Mouse (Mus musculus) embryonic fibroblast, embryonic 13.5 days (primary cell): ENCODE measurements around the gene Zfp991. TPM values are rescaled to one million over a fixed set of nuclear protein-coding genes. Genes with fewer than 3 reads are reported as not detected.
"Not testable (repeated sequence)": the region's sequence is repeated elsewhere in the genome, so short reads cannot be mapped to it uniquely, and the experiment has no call there.

Experiments used
- H3K27ac ChIP-seq: 2 replicates; pipeline ENCODE4 v1.5.1; 2012; ENCODE audit warnings: low read length, control low read depth, inconsistent platforms; ENCODE audit not compliant: insufficient read depth
- H3K4me1 ChIP-seq: 2 replicates; pipeline ENCODE4 v1.6.1; 2011; ENCODE audit warnings: low read length; ENCODE audit not compliant: control insufficient read depth, insufficient read depth
- H3K4me3 ChIP-seq: 2 replicates; pipeline ENCODE4 v1.5.1; 2011; ENCODE audit warnings: mild to moderate bottlenecking, control low read depth, low read length; ENCODE audit not compliant: insufficient read depth
- polyA plus RNA-seq: library from polyadenylated mRNA; stranded (reverse); fragments of >200 nt; gene quantifications from 2 replicates; pipeline ENCODE4 v1.2.4, GENCODE M21; 2011; ENCODE audit warnings: low read depth; ENCODE audit not compliant: missing spikeins, insufficient read length

The Zfp991 gene
- polyA plus RNA-seq, 1 experiment = 20.2 TPM

DNA sequence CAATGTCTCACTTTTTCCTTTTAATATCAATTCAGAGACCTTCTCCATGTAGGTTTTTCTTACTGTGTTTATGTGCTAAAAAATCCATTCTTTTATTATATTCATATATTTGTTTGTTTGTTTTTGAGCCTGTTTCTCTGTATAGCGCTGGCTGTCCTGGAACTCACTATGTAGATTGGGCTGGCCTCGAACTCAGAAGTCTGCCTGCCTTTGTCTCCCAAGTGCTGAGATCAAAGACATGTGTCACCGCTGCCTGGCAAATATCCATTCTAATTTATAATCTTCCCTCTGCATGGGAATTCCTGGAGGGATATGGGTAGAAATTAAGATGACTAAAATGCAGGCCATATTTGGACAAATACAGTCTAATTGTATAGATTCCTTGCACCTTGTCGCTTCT, 85.8 kb downstream of the Zfp991 start:
- H3K27ac ChIP-seq, H3K4me1 ChIP-seq, H3K4me3 ChIP-seq: not testable (repeated sequence)

DNA sequence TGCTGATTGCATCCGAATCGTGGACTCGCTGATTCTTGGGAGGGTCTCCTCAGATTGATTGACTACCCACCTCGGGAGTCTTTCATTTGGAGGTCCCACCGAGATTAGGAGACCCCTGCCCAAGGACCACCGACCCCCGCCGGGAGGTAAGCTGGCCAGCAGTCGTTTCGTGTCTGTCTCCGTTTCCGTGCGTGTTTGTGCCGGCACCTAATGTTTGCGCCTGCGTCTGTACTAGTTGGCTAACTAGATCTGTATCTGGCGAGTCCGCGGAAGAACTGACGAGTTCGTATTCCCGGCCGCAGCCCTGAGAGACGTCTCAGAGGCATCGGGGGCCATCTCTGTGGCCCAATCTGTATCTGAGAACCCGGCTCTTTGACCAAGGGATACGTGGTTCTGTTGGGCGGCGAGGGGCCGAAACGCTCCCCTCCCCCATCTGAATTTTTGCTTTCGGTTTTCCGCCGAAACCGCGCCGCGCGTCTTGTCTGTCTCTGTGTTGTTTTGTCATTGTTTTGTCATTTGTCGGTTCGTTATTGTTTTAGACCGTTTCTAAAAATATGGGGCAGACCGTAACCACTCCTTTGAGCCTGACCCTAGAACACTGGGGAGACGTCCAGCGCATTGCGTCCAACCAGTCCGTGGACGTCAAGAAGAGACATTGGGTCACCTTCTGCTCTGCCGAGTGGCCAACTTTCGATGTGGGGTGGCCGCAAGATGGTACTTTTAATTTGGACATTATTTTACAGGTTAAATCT, 87.7 kb downstream of the Zfp991 start:
- not testable (repeated sequence) for H3K4me1 ChIP-seq, H3K27ac ChIP-seq
- H3K4me3 ChIP-seq = peak overlapping the region; percentile 21; the same call in 1 of the 2 replicates

DNA sequence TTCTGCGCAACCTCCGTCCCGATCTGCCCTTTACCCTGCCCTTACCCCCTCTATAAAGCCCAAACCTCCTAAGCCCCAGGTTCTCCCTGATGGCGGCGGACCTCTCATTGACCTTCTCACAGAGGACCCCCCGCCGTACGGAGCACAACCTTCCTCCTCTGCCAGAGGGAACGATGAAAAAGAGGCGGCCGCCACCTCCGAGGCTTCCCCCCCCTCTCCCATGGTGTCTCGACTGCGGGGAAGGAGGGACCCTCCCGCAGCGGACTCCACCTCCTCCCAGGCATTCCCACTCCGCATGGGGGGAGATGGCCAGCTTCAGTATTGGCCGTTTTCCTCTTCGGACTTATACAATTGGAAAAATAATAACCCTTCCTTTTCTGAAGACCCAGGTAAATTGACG, 88.4 kb downstream of the Zfp991 start:
- H3K4me3 ChIP-seq, H3K27ac ChIP-seq, H3K4me1 ChIP-seq: not testable (repeated sequence)

DNA sequence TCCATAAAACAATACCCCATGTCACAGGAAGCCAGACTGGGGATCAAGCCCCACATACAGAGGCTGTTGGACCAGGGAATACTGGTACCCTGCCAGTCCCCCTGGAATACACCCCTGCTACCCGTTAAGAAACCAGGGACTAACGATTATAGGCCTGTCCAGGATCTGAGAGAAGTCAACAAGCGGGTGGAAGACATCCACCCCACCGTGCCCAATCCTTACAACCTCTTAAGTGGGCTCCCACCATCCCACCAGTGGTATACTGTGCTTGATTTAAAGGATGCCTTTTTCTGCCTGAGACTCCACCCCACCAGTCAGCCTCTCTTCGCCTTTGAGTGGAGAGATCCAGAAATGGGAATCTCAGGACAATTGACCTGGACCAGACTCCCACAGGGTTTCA, 90.2 kb downstream of the Zfp991 start:
- H3K27ac ChIP-seq, H3K4me1 ChIP-seq, H3K4me3 ChIP-seq: not testable (repeated sequence)

DNA sequence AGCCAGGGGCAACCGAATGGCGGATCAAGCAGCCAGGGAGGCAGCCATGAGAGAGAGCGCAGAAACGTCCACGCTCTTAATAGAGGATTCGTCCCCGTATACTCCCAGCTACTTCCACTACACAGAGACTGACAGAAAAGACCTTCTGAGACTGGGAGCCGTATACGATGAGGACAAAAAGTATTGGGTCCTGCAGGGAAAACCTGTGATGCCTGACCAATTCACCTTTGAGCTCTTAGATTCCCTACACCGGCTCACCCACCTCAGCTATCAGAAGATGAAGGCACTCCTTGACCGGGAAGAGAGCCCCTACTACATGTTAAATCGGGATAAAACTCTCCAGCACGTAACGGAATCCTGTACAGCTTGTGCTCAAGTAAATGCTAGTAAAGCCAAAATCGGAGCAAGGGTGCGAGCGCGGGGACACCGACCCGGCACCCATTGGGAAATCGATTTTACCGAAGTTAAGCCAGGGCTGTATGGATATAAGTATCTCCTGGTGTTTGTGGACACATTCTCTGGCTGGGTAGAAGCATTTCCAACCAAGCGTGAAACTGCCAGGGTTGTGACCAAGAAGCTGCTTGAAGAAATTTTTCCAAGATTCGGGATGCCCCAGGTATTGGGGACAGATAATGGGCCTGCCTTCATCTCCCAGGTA, 92.1 kb downstream of the Zfp991 start:
- not testable (repeated sequence) for H3K4me1 ChIP-seq, H3K4me3 ChIP-seq, H3K27ac ChIP-seq

DNA sequence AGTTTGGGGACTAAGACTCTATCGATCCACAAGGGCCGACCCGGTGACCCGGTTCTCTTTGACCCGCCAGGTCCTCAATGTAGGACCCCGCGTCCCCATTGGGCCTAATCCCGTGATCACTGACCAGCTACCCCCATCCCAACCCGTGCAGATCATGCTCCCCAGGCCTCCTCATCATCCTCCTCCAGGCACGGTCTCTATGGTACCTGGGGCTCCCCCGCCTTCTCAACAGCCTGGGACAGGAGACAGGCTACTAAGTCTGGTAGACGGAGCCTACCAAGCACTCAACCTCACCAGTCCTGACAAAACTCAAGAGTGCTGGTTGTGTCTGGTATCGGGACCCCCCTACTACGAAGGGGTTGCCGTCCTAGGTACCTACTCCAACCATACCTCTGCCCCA, 93.8 kb downstream of the Zfp991 start:
- H3K27ac ChIP-seq, H3K4me1 ChIP-seq, H3K4me3 ChIP-seq: not testable (repeated sequence)

DNA sequence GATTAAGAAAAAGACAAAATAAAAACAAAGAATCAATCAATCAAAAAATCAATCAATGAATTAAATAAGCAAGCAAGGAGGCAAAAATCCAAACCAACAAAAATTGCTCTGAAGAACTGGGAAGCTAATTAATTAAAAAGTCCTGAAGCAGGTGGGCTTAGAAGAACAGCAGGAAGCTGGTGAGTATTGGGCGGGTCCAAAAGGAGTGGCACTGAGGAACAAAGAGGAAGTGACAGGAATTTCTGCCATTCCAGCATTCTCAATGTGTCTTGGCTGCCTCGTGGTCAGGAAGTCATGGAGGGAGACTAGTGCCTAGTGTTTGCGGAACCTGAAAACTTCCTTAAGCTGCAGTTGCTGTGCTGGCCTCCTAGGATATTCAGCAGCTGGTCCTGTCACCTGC, 98.2 kb downstream of the Zfp991 start:
- not testable (repeated sequence) for H3K4me1 ChIP-seq, H3K4me3 ChIP-seq, H3K27ac ChIP-seq

Other genes with a start within 250 kb of the Zfp991 start
- not detected in 2 replicates for gene Gm21411, start 222.4 kb upstream of the Zfp991 start, polyA plus RNA-seq
- gene Zfp989, start 160.1 kb upstream of the Zfp991 start, polyA plus RNA-seq = 0.78 TPM in 1 of 2 replicates, not detected in the other
- 0.61 and 1.1 TPM in 2 replicates for gene Rex2, start 110.2 kb upstream of the Zfp991 start, polyA plus RNA-seq
- gene Zfp988, start 173.6 kb downstream of the Zfp991 start, polyA plus RNA-seq = not detected in 2 replicates
- gene Zfp978, start 229.3 kb downstream of the Zfp991 start, polyA plus RNA-seq = not detected in 2 replicates